Mouse (Mus musculus) midbrain, postnatal 0 days (tissue): ENCODE measurements at regions not wholly inside any gene's neighbourhood (a gene's known extent, or its start where the extent isn't known, plus 50 kb on each side); places are given as distances from the start of the nearest gene placed in this dataset.

Experiments used
- ATAC-seq: fragments of 200-750 bp; cut with Nextera tagmentation; 2 replicates; pipeline ENCODE4 v1.8.0; 2017; ENCODE audit warnings: moderate number of reproducible peaks, mild to moderate bottlenecking, moderate TSS enrichment, moderate library complexity; ENCODE audit not compliant: low FRiP score
- DNase-seq: peaks from one replicate; pipeline ENCODE4 v3.0.0-alpha.2; 2015; ENCODE audit warnings: low spot score
- H3K27ac ChIP-seq: fragments of 300-500 bp; sonication (generic); 2 replicates; pipeline ENCODE4 v1.5.1; 2014; ENCODE audit warnings: low read depth, mild to moderate bottlenecking, low read length, mixed read lengths
- H3K27me3 ChIP-seq: fragments of 300-500 bp; sonication (generic); 2 replicates; pipeline ENCODE4 v1.6.1; 2014; ENCODE audit warnings: low read length, control low read depth, mixed read lengths; ENCODE audit not compliant: insufficient read depth
- H3K36me3 ChIP-seq: fragments of 300-500 bp; sonication (generic); 2 replicates; pipeline ENCODE4 v1.6.1; 2014; ENCODE audit warnings: low read length, control low read depth, mixed read lengths; ENCODE audit not compliant: insufficient read depth
- H3K4me1 ChIP-seq: fragments of 300-500 bp; sonication (generic); 2 replicates; pipeline ENCODE4 v1.6.1; 2014; ENCODE audit warnings: mild to moderate bottlenecking, control low read depth, antibody characterized with exemption, low read length, mixed read lengths; ENCODE audit not compliant: insufficient read depth
- H3K4me2 ChIP-seq: fragments of 300-500 bp; sonication (generic); 2 replicates; pipeline ENCODE4 v1.6.1; 2014; ENCODE audit warnings: low read depth, mild to moderate bottlenecking, low read length, mixed read lengths; ENCODE audit not compliant: poor library complexity, severe bottlenecking
- H3K4me3 ChIP-seq: fragments of 300-500 bp; sonication (generic); 2 replicates; pipeline ENCODE4 v1.5.1; 2014; ENCODE audit warnings: low read depth, mild to moderate bottlenecking, low read length, moderate library complexity
- H3K9ac ChIP-seq: fragments of 300-500 bp; sonication (generic); replicated peaks from 2 replicates; pipeline ENCODE4 v1.6.1; 2014; ENCODE audit warnings: mild to moderate bottlenecking, low read length, moderate library complexity, mixed read lengths; ENCODE audit not compliant: poor library complexity, severe bottlenecking
- H3K9me3 ChIP-seq: fragments of 300-500 bp; sonication (generic); 2 replicates; pipeline ENCODE4 v1.6.1; 2016; ENCODE audit warnings: low read length, control low read depth
- CTCF ChIP-seq: IDR thresholded peaks from 2 replicates; pipeline ENCODE4 v1.5.1; 2016; ENCODE audit warnings: antibody characterized with exemption, mild to moderate bottlenecking
- WGBS: fragments of 180-500 bp; shearing (Covaris S2); extraction: QIAGEN DNeasy Blood & Tissue Kit; methylation state at CpG from one replicate; pipeline ENCODE4 v1.1.7; 2014; 5-methylcytosine and 5-hydroxymethylcytosine counted together

DNA sequence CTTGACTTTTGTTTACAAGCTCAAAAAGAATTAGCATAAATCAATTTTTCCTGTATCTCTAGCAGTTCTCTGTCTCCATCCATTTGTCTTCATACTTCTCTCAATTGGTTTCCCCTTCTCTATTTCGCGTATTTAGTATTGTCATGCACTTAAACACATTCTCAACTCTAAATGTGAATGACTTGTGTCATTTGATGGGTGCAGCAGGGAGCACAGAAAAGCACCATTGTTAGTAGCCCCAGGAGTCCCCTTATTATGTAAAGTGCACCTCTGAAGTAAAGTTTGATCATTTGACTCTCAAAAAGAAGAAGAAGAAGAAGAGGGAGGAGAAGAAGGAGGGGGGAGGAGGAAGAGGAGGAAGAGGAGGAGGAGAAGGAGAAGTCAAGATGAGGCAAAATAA, 776.2 kb upstream of the Vwc2 start:
- DNase-seq (no peak), ATAC-seq (no peak)
- H3K4me2 ChIP-seq: no peak overlapping the region
- no peak overlapping the region for H3K9ac ChIP-seq
- H3K27ac ChIP-seq: no peak overlapping the region
- H3K36me3 ChIP-seq: no peaks in the 10 kb centered on the region
- H3K9me3 ChIP-seq: no peaks in the 10 kb centered on the region
- WGBS: 8% methylated on average over 2 of the region's 2 CpGs
- H3K4me3 ChIP-seq: no peak overlapping the region
- no peak for TF ChIP-seq CTCF
- no peaks in the 10 kb centered on the region for H3K4me1 ChIP-seq
- H3K27me3 ChIP-seq: no peaks in the 10 kb centered on the region

DNA sequence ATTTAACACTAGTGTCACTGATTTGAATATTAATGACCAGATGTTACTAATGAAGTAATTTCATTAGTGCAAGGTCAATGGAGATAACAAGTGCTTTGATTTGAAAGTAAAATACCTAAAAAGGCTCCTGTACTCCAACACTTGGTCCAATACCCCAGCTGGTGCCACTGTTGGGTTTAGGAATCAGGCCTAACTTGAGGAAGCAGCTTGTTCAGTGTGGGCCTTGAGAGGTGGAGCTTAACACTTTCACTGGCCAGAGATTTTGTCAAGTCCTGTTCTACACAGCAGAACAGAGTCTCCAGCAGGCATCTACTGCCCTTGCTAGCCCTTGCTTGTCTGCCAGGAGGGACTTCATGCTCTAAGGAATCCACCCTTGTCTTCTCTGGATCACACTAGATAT, 741.7 kb upstream of the Vwc2 start:
- H3K4me2 ChIP-seq: no peak overlapping the region
- DNase-seq: no peak
- no peak for TF ChIP-seq CTCF

More for the DNA sequence above, 741.7 kb upstream of the Vwc2 start:
- H3K9me3 ChIP-seq: no peaks in the 10 kb centered on the region
- no peak overlapping the region for H3K9ac ChIP-seq
- H3K4me3 ChIP-seq: no peak overlapping the region
- ATAC-seq: no peak
- no peaks in the 10 kb centered on the region for H3K4me1 ChIP-seq
- no peaks in the 10 kb centered on the region for H3K27me3 ChIP-seq
- H3K36me3 ChIP-seq: no peaks in the 10 kb centered on the region
- no peak overlapping the region for H3K27ac ChIP-seq
